Mouse (Mus musculus): ENCODE results near the gene Klk1b3.
"Not testable (repeated sequence)": the region's sequence is repeated elsewhere in the genome, so short reads cannot be mapped to it uniquely, and the experiment has no call there.

The Klk1b3 gene

DNA sequence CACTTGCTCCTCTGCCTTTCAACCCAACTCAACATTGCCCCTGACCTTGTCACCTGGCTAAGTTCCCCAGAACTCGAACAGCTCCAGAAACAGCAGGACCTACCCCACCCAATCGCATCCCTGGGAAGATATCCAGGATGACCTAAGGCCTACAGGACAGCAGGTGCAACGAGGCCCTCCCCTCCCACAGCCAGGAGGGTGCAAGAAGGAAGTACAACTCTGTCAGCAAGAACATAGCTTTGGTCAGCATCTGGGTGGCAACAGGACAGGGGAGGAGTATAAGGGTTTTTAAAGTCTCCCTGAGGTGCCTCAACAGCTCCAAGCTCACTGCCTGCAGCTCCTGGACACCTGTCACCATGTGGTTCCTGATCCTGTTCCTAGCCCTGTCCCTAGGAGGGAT is at the start of gene Klk1b3:
Gene Klk1b3 (plus strand): TSS at position 301 of the 400 bp plus-strand sequence.
- Histone ChIP-seq H3K4me1 (replicated peaks; ENCODE audit: low read depth, low read length) (peaks cover 16% of the 10 kb centered on the region), H3K9me3 (ENCODE audit: low read length) (no peaks in the 10 kb centered on the region; the same call in 1 of the 2 replicates), H3K4me3 (replicated peaks; ENCODE audit: low read length) (no peak within 1 kb of the TSS), H3K27me3 (ENCODE audit: insufficient read depth, low read length) (no peaks in the 10 kb centered on the region), H3K36me3 (ENCODE audit: insufficient read depth, low read length) (no peaks in the 10 kb centered on the region)
- TF ChIP-seq CTCF (conservative IDR thresholded peaks at IDR 0.05; ENCODE audit: low read length) (no peak), POU5F1 (IDR thresholded peaks at IDR 0.05; ENCODE audit: borderline replicate concordance, low read length) (no peak), NANOG (IDR thresholded peaks at IDR 0.05; ENCODE audit: borderline replicate concordance, low read length) (no peak)

GRCm38 (mm10) chr7:44179299-44180045 is 18.5 kb upstream of the Klk1b3 start:
- TF ChIP-seq NANOG (IDR thresholded peaks at IDR 0.05; ENCODE audit: borderline replicate concordance, low read length): no peak
- no peak for TF ChIP-seq POU5F1 (IDR thresholded peaks at IDR 0.05; ENCODE audit: borderline replicate concordance, low read length)
- TF ChIP-seq CTCF (conservative IDR thresholded peaks at IDR 0.05; ENCODE audit: low read length): no peak
- H3K36me3 ChIP-seq (ENCODE audit: insufficient read depth, low read length): no peaks in the 10 kb centered on the region

DNA sequence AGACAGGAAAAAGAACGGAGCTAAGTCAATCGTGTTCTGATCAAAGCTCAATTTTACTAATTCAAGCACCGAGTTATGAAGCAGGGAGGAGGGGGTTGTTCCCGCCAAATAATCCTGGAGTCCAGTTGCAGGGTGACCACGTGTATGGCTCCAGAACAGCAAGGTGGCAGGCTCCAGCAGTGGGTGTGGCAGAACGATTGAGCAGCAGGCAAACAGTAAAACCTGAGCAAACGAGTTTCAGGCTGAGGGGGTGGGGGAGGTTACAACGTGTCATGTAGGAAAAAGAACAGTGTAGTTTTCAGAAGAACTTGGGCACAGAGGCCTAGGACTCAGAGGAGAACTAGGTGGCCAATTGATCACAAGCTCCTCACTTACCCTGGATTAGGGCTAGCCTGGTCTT is 11.5 kb upstream of the Klk1b3 start:
- not testable (repeated sequence) for H3K4me1 ChIP-seq (replicated peaks; ENCODE audit: low read depth, low read length); H3K27me3 ChIP-seq (ENCODE audit: insufficient read depth, low read length); H3K36me3 ChIP-seq (ENCODE audit: insufficient read depth, low read length); H3K4me3 ChIP-seq (replicated peaks; ENCODE audit: low read length); H3K9me3 ChIP-seq (ENCODE audit: low read length)

More at GRCm38 (mm10) chr7:44179299-44180045, 18.5 kb upstream of the Klk1b3 start:
- Histone ChIP-seq H3K4me3 (replicated peaks; ENCODE audit: low read length) (no peak overlapping the region), H3K4me1 (replicated peaks; ENCODE audit: low read depth, low read length) (no peaks in the 10 kb centered on the region), H3K9me3 (ENCODE audit: low read length) (peaks cover 46% of the 10 kb centered on the region), H3K27me3 (ENCODE audit: insufficient read depth, low read length) (no peaks in the 10 kb centered on the region)

- H3K27me3 ChIP-seq (ENCODE audit: insufficient read depth, low read length): not testable (repeated sequence)
Measured at GRCm38 (mm10) chr7:44187936-44188335, 10.1 kb upstream of the Klk1b3 start, which contains the start of gene Klk1b24. Gene Klk1b24 (plus strand): TSS chr7:44188236.

GRCm38 (mm10) chr7:44193466-44193865 is 4.5 kb upstream of the Klk1b3 start:
- peaks cover 10% of the 10 kb centered on the region for H3K4me1 ChIP-seq (replicated peaks; ENCODE audit: low read depth, low read length)
- not testable (repeated sequence) for H3K27me3 ChIP-seq (ENCODE audit: insufficient read depth, low read length); H3K4me3 ChIP-seq (replicated peaks; ENCODE audit: low read length); H3K9me3 ChIP-seq (ENCODE audit: low read length); H3K36me3 ChIP-seq (ENCODE audit: insufficient read depth, low read length)

More at GRCm38 (mm10) chr7:44187936-44188335, 10.1 kb upstream of the Klk1b3 start, which contains the start of gene Klk1b24:
- H3K4me1 ChIP-seq (replicated peaks; ENCODE audit: low read depth, low read length); H3K4me3 ChIP-seq (replicated peaks; ENCODE audit: low read length); H3K36me3 ChIP-seq (ENCODE audit: insufficient read depth, low read length); H3K9me3 ChIP-seq (ENCODE audit: low read length): not testable (repeated sequence)

DNA sequence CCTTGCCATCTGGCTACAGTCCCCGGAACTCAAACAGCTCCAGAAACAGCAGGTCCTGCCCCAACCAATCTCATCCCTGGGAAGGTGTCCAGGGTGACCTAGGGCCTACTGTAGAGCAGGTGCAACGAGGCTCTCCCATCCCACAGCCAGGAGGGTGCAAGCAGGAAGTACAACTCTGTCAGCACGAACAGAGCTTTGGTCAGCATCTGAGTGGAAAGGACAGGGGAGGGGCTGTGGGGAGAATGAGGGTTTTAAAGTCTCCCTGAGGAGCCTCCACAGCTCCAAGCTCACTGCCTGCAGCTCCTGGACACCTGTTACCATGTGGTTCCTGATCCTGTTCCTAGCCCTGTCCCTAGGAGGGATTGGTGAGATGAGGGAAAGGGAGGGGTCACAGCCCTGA is 9.1 kb downstream of the Klk1b3 start, which contains the start of gene Klk1b4:
Gene Klk1b4 (plus strand): TSS at position 301 of the 400 bp plus-strand sequence.
- H3K4me3 ChIP-seq (replicated peaks; ENCODE audit: low read length); H3K9me3 ChIP-seq (ENCODE audit: low read length); H3K4me1 ChIP-seq (replicated peaks; ENCODE audit: low read depth, low read length); H3K36me3 ChIP-seq (ENCODE audit: insufficient read depth, low read length): not testable (repeated sequence)
- H3K27me3 ChIP-seq (ENCODE audit: insufficient read depth, low read length): peaks cover 12% of the 10 kb centered on the region

DNA sequence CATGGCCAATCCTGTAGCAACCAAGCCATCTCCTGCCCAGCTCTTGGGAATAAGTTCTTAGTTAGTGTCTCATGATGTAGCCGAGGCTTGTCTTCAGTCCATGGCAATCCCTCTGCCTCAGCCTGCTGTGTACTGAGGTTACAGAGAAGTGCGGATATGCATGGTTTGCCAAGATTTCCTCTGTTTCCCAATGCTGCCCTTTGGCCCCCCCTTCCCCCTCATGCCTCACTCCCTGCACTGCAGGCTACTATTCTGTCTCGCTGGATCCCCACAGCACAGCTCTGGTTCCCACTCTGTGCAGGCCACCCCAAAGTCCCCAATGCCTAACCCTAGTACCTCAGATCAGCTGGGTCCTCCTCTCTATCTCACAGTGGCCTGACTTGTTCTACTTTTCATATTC is 10.3 kb downstream of the Klk1b3 start:
- Histone ChIP-seq H3K27me3 (ENCODE audit: insufficient read depth, low read length) (peaks cover 12% of the 10 kb centered on the region), H3K4me3 (replicated peaks; ENCODE audit: low read length) (no peak overlapping the region), H3K9me3 (ENCODE audit: low read length) (no peaks in the 10 kb centered on the region), H3K4me1 (replicated peaks; ENCODE audit: low read depth, low read length) (no peaks in the 10 kb centered on the region), H3K36me3 (ENCODE audit: insufficient read depth, low read length) (no peaks in the 10 kb centered on the region)
- TF ChIP-seq CTCF (conservative IDR thresholded peaks at IDR 0.05; ENCODE audit: low read length) (no peak), NANOG (IDR thresholded peaks at IDR 0.05; ENCODE audit: borderline replicate concordance, low read length) (no peak), POU5F1 (IDR thresholded peaks at IDR 0.05; ENCODE audit: borderline replicate concordance, low read length) (no peak)

DNA sequence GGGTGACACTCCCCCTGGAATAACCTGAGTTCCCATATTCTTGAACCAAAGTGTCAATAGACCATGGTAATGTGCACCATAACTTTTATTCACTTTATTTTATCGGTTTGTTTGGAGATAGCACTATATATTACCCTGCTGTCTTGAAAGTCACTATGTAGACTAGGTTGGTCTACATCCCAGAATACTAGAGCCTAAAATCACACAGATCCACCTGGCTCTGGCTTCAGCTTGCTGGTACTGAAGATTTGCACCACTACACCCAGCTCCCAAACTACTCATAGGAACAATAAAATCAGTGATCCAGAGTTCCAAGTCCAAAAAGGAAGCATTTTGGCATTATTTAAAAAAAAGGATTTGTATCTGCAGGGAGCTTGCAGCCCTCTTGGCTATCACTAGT is 17.7 kb downstream of the Klk1b3 start, which contains the start of gene Klk1b5:
Gene Klk1b5 (plus strand): TSS at position 301 of the 400 bp plus-strand sequence.
- Histone ChIP-seq H3K9me3 (ENCODE audit: low read length) (no peaks in the 10 kb centered on the region), H3K27me3 (ENCODE audit: insufficient read depth, low read length) (peaks cover 23% of the 10 kb centered on the region), H3K4me1 (replicated peaks; ENCODE audit: low read depth, low read length) (no peaks in the 10 kb centered on the region), H3K4me3 (replicated peaks; ENCODE audit: low read length) (no peak within 1 kb of the TSS), H3K36me3 (ENCODE audit: insufficient read depth, low read length) (no peaks in the 10 kb centered on the region)
- no peak for TF ChIP-seq NANOG (IDR thresholded peaks at IDR 0.05; ENCODE audit: borderline replicate concordance, low read length)
- no peak for TF ChIP-seq POU5F1 (IDR thresholded peaks at IDR 0.05; ENCODE audit: borderline replicate concordance, low read length)
- no peak for TF ChIP-seq CTCF (conservative IDR thresholded peaks at IDR 0.05; ENCODE audit: low read length)

DNA sequence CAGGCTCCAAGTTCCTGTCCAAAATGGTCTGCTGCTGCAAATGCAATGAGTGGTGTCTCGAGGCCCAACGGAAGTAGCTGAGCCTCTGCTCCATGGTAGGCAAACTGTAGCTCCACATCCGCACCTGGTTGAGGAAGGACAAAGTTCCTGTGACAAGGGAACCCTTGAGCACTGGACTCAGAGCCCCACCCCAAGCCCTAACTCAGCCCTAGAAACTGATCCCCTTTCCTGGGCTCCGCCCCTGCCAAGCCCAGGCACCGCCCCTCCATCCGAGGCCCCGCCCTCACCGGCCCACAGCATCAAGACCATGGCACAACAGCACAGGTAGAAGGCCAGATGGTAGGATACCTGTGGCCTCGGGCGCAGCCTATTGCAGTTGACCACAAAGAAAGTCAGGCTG is 23.6 kb downstream of the Klk1b3 start:
- H3K9me3 ChIP-seq (ENCODE audit: low read length); H3K36me3 ChIP-seq (ENCODE audit: insufficient read depth, low read length); H3K4me3 ChIP-seq (replicated peaks; ENCODE audit: low read length): not testable (repeated sequence)
- Histone ChIP-seq H3K4me1 (replicated peaks; ENCODE audit: low read depth, low read length) (peaks cover 44% of the 10 kb centered on the region), H3K27me3 (ENCODE audit: insufficient read depth, low read length) (peaks cover 20% of the 10 kb centered on the region)

DNA sequence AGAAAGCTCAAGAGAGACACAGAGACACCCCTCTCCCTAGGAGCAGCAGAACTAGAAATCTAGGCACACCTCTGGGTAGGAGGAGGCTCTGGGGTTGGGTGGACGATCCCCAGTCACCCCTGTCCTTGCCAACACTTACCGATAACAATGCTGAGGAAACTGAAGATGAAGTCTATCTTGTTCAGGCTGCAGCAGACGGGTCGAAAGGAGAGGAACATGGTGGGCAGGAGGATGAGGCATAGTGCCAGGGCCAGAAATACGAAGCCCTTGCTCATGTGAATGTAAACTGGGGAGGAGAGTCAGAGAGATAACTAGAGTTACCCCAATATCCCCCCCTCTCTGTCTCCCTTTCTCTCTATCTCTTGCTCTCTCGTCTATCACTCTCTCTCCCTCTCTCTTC is 24.3 kb downstream of the Klk1b3 start:
- H3K4me3 ChIP-seq (replicated peaks; ENCODE audit: low read length); H3K36me3 ChIP-seq (ENCODE audit: insufficient read depth, low read length): not testable (repeated sequence)
- H3K27me3 ChIP-seq (ENCODE audit: insufficient read depth, low read length): peaks cover 15% of the 10 kb centered on the region
- H3K9me3 ChIP-seq (ENCODE audit: low read length): peaks cover 14% of the 10 kb centered on the region
- H3K4me1 ChIP-seq (replicated peaks; ENCODE audit: low read depth, low read length): peaks cover 46% of the 10 kb centered on the region
